Mouse (Mus musculus): ENCODE measurements around the gene Dmwd. TPM values are rescaled to one million over a fixed set of nuclear protein-coding genes. Genes with fewer than 3 reads are reported as not detected.

Gene Dmwd
- total RNA-seq, 2 experiments from 2014 or later, result 43.5 to 48.4 TPM

DNA sequence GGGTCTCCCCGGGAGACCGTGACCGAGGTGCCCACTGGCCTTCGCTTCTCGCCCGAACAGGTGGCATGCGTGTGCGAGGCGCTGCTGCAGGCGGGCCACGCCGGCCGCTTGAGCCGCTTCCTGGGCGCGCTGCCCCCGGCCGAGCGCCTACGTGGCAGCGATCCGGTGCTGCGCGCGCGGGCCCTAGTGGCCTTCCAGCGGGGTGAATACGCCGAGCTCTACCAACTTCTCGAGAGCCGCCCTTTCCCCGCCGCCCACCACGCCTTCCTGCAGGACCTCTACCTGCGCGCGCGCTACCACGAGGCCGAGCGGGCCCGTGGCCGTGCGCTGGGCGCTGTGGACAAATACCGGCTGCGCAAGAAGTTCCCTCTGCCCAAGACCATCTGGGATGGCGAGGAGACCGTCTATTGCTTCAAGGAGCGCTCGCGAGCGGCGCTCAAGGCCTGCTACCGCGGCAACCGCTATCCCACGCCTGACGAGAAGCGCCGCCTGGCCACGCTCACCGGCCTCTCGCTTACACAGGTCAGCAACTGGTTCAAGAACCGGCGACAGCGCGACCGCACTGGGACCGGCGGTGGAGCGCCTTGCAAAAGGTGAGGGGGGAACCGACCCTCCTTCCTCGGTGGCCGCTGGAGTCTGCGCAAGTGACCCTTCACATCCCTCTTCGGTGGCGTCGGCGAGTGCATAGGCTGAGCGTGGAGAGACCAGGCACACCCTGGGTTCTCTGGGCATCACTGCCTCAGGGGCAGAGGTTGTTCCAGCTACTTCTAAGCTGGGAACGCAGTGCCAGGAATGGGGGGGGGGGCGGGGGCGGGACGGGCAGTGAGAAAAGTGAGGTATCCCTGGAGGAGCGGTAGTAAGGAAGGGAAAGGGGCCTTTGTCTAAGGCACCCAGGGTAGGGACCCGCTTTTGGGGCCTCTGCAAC lies 19.1 kb downstream of the Dmwd start:
- DNase-seq, result peak; percentile 73

- DNase-seq, result peak; percentile 89
Observed at GRCm38 (mm10) chr7:19095751-19096110, 19.7 kb downstream of the Dmwd start.

- no peak for DNase-seq
Observed at GRCm38 (mm10) chr7:19096421-19096976, 20.5 kb downstream of the Dmwd start.

DNA sequence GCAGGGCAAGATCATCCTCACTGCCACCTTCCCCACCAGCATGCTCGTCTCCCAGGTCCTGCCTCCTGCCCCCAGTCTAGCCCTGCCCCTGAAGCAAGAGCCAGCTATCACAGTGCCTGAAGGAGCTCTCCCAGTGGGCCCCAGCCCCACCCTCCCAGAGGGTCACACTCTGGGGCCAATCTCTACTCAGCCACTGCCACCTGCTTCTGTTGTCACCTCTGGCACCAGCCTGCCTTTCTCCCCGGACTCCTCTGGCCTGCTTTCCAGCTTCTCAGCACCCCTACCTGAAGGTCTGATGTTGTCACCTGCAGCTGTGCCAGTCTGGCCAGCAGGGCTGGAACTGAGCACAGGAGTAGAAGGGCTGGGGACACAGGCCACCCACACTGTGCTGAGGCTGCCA lies 21.2 kb downstream of the Dmwd start:
- no peak for DNase-seq

DNA sequence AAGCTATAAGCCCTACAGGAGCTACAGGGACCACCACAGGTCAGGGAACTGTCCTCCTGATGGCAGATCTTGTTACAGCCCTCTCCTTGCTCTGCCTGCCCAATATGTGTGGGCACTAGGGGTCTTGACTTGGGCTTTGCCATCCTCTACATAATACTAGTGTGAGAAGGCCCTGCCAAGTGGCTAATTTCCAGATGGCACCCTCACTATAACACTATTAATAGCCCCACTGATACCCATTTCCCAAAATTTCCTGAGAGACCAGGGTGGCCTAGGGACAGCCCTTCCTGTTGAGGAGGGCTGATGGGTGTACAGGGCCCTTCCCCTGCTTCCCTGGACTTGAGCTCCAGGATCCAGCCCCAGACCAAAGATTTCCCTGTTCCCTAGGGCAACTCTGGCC lies 21.8 kb downstream of the Dmwd start:
- no peak for DNase-seq

GRCm38 (mm10) chr7:19098811-19099210 lies 22.8 kb downstream of the Dmwd start:
- DNase-seq, result no peak

DNA sequence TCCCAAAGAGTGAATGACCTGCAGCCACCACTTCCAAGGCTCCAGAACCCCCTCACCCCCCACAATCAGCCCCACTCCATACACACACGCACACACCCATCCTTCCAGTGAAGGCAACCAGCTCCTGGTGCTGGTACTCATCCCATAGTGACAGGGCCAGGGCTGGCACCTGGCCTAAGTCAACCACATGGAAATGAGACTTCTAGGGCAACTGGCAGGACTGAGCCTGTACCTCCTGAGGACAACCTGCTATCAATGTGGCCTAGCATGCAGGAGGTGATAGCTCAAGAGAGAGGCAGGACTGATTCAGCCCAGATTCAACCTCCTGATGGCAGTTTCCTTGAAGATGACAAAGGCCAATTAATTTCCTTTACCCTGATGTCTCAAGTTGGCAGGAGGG lies 24.3 kb downstream of the Dmwd start:
- DNase-seq, result no peak

- no peak for DNase-seq
Observed at GRCm38 (mm10) chr7:19103741-19104140, 27.7 kb downstream of the Dmwd start.

DNA sequence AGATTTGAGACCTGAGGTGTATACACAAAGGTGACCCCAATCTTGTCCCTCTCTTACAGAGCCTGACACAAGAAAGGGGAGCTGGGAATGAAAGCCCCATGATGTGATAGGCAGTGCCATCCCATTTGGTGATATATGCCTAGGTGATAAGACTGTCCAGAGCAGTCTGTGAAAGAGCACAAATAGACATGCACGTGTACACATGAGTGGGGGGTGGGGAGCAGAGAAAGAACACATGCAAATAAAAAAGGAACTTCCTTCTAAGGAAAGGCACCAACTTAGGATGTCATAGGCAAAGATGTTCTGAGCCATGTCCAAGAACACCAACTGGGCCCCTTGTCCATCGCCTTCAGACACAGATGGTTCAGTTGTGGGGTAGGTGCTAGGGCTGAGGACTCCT lies 28.5 kb downstream of the Dmwd start:
- no peak for DNase-seq

DNA sequence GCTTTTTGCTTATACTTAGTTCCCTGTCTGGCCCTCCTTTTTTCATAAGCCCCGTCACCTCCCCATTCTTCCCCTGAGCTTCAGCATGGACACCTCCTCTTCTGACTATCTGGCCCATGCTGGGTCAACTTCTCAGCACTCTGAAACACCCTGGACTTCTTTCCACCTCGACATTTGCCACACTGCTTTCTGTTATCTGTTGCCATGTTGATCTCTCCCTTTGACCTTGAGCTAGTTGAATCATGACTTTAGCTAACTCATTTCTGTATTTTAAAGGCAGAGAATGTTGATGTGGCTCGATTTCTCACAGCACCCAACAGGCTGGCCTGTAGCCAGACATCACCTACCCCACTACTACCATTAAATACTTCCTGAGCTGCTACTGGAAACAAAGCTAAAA lies 31.4 kb downstream of the Dmwd start:
- DNase-seq, result no peak

DNA sequence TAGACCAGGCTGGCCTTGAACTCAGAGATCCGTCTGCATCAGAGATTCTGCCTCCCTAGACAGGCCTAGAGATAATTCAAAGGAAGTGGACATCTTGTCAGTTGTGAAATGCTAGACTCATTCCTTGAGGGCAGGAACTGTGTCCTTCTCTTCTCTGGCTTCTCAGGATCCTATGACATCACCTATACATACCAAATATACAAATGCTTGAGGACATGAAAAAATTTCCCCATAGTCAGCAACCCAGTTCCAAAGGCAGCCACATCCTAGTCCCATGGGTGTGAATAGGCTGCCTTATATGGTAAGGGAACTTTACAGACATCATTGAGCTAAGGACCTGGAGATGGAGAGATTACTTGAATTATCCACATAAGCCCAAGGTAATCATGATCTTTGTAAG lies 33.5 kb downstream of the Dmwd start:
- DNase-seq, result no peak

DNA sequence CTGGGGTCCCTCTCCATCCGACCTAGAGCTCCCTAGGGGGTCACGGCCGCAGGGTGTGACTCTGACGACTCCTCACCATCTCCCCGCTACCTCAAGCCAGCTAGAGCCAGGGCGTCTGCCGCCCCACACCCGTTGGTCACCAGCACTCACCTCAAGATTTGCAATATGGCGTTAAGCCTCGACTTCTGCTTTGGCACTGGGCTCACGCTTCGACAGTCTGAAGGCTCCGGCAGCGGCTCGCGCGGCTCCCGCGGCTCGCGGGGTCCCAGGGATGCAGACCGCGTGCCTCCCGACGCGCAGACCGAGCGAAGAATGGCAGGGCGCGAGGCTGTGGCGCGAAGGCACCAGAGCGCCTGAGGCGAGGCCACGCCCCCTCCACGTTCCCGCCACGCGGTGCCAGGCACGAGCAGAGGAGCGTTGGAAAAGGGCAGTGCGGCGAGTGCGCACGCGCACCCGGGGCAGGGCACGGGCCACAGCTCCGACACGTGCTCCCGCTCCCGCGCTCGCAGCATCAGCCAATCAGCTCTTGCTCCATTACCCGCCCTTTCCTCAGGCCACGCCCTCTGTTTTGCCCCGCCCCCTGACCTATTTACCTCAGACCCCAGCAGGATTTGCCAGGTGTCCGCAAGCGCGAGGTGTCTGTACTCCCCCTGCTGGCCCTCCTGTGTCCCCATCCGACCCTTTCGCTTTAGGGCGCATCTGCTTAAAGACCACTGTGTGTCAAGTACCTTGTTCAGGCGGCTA lies 42.2 kb downstream of the Dmwd start, which contains the start of gene Gm4969:
Gene Gm4969, minus strand, starts transcription at position 341 of the 744 bp plus-strand sequence.
- peak; percentile 55 for DNase-seq

DNA sequence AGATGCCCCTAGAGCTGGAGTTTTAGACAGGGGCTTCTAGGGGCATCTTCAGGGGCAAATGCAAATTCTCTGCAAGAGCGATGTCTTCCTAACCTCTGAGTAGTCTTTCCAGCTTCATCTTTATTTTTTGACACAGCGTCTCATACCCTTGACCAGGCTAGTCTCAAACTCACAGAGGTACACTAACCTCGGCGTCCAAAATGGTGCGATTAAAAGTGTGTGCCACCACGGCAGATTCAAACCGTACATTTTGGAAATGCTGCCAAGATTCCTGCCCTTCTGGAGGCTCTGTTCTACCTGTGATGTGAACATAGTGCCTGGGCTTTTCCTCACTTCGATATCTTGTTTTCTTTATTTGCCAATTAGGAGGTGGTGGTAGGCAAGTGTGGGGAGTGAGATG lies 43.1 kb downstream of the Dmwd start:
- DNase-seq, result no peak

DNA sequence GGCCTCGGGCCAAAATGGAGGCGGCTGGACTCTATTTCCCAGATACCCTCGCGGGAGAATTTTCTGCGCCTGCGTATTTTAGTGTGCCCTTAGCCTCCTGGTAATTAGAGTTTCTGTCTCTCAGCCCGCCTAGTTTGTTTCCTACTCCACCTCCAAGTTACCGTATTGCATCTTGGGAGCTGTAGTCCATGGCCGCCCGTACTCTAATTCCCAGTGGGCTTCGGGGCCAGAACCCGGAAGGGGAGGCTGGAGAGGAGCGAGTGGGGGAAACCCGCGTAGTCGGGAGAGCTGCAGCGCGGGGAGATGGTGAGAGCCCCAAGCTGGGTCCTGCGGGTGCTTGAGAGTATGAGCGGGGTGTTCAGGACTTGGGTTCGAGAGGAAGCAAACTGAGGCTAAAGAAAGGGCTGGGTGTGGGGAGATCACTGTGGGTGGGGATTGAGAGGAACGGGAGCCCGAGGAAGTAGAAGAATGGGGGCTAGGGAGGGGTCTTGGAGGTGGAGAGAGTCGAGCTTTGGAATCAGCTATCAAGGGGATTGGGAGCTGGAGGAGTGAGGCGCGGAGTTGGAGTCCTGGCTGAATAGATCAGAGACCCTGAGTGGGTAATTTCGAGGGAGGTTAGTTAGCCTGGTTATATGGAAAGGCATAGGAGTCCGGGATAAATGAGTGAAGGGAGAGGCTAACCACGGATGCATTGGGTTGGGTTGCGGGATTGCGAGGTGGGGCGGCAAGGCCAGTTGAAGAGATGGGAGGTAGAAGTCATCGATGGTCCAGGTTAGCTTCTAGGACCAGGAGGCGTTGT lies 43.8 kb downstream of the Dmwd start, which contains the start of gene Fbxo46:
Gene Fbxo46, plus strand, starts transcription at position 229 of the 799 bp plus-strand sequence.
- peak; percentile 92 for DNase-seq

- DNase-seq, result peak; percentile 57
Observed at GRCm38 (mm10) chr7:19121686-19122085, 45.7 kb downstream of the Dmwd start.

GRCm38 (mm10) chr7:19124713-19125112 lies 48.7 kb downstream of the Dmwd start:
- DNase-seq, result peak; percentile 51

DNA sequence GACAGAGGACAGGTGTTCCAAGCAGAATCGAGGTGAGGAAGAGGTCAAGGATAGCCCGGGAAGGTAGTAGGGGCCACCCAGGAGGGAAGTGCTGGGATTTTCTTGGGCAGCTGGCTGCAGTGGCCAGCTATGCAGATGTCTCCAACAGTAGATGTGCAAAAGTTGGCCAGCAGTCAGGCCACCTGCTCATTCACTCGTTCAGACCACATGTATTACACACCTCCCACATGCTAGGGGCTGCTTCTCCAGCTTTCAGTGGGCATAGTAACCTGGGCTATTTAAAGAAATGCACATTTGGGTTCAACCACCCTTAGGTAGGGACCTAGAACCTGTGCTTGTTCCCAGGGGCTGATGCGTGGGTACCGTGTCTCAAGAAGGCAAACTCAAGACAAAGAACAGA lies 51.7 kb downstream of the Dmwd start:
- no peak for DNase-seq

DNA sequence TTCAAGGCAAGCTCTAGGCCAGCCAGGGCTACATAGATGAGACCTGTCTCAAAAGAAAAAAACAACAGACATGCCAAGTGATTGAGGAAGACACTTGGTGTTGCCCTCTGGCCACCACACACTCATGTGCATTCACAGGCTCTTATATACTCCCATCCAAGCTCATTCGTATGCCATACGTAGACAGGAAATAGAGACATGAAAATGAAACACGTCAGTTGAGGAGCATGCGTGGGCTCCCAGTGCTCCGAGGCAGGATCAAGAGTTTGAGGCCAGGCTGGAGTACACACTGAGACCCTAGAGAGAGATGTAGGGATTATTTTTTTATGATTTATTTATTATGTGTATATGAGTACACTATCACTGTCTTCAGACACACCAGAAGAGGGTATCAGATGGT lies 53.4 kb downstream of the Dmwd start:
- no peak for DNase-seq

DNA sequence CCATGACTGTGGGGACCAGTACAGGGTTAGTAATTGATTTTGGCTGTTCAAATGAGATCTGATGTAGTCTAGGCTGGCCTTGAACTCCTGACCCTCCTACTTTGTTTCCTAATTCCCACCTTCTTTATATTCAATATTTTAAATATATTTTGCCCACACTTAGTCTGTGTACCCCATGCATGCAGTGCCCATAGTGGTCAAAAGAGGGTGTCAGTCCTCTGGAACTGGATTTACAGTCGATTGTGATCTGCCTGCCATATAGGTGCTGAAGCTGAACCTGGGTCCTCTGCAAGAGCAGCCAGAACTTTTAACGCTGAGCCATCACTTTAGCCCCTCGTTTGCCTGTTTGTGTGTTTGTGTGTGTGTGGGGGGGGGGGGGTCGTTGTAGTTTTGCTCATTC lies 54.6 kb downstream of the Dmwd start:
- no peak for DNase-seq

DNA sequence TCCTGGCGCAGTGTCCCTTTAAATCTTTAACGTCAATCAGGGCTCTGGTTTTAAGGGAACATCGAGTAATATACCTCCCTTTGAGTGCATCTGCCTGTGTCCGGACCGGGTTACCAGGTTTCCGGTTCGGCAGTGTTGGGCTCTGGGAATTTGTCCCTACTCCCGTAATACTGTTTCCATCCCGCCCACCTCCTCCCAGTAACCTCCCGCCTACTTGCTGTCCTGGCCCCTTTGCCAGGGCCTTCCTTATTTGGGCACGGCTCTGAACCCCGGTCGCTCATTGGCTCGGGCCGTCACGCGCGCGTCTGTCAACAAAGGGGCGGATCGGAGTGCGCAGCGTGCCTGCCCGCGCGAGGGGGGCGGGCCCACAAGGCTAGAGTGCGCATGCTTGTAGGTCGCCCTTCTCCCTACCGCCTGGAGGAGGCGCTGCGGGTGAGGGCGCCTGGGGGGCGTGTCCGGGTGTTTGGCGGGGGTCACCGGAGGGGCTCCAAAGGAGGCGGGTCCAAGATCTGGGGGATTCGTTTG lies 55.4 kb downstream of the Dmwd start:
- peak; percentile 99 for DNase-seq

Data from adrenal gland, postnatal 10 days (tissue).